Mouse (Mus musculus): ENCODE data around the gene Psmd9. TPM values are rescaled to one million over a fixed set of nuclear protein-coding genes. Genes with fewer than 3 reads are reported as not detected.

Gene Psmd9
- 27.4 and 27.9 TPM in 2 replicates for polyA plus RNA-seq (2012; rRNA removed; ENCODE audit: low replicate concordance)

GRCm38 (mm10) chr5:123169284-123169683 lies at the start of gene Psmd9:
Gene Psmd9, plus strand, starts transcription at chr5:123169413.

GRCm38 (mm10) chr5:123132308-123133071 lies 36.7 kb upstream of the Psmd9 start, which contains the start of gene Rhof:
Gene Rhof, minus strand, starts transcription at chr5:123132692.

GRCm38 (mm10) chr5:123142161-123143157 lies 26.8 kb upstream of the Psmd9 start, which contains the start of gene Setd1b:
Gene Setd1b, plus strand, starts transcription at chr5:123142193.

GRCm38 (mm10) chr5:123182651-123183050 lies 13.4 kb downstream of the Psmd9 start, which contains the start of gene Hpd:
Gene Hpd, minus strand, starts transcription at chr5:123182727.

GRCm38 (mm10) chr5:123251834-123252233 lies 82.6 kb downstream of the Psmd9 start, which contains the start of gene Wdr66:
Gene Wdr66, plus strand, starts transcription at chr5:123252102.

Other genes starting within 250 kb of the Psmd9 start
- gene Kdm2b, start 179.6 kb upstream of the Psmd9 start, polyA plus RNA-seq (2012; rRNA removed; ENCODE audit: low replicate concordance), result 13.0 and 29.4 TPM in 2 replicates
- gene Orai1, start 154.3 kb upstream of the Psmd9 start, polyA plus RNA-seq (2012; rRNA removed; ENCODE audit: low replicate concordance), result 43.5 and 54.0 TPM in 2 replicates
- not detected in 2 replicates for gene Morn3, start 122.4 kb upstream of the Psmd9 start, polyA plus RNA-seq (2012; rRNA removed; ENCODE audit: low replicate concordance)
- gene Tmem120b, start 101.0 kb upstream of the Psmd9 start, polyA plus RNA-seq (2012; rRNA removed; ENCODE audit: low replicate concordance), result 63.7 and 157 TPM in 2 replicates
- 2.7 and 6.3 TPM in 2 replicates for gene Rhof, start 36.7 kb upstream of the Psmd9 start, polyA plus RNA-seq (2012; rRNA removed; ENCODE audit: low replicate concordance)
- gene Setd1b, start 27.2 kb upstream of the Psmd9 start, polyA plus RNA-seq (2012; rRNA removed; ENCODE audit: low replicate concordance), result 4.7 and 12.2 TPM in 2 replicates
- gene Hpd, start 13.3 kb downstream of the Psmd9 start, polyA plus RNA-seq (2012; rRNA removed; ENCODE audit: low replicate concordance), result 1.7 and 2.7 TPM in 2 replicates
- 5.3 and 8.8 TPM in 2 replicates for gene Wdr66, start 82.7 kb downstream of the Psmd9 start, polyA plus RNA-seq (2012; rRNA removed; ENCODE audit: low replicate concordance)
- gene Bcl7a, start 174.4 kb downstream of the Psmd9 start, polyA plus RNA-seq (2012; rRNA removed; ENCODE audit: low replicate concordance), result 5.0 and 12.0 TPM in 2 replicates
- 38.0 and 62.7 TPM in 2 replicates for gene Mlxip, start 225.4 kb downstream of the Psmd9 start, polyA plus RNA-seq (2012; rRNA removed; ENCODE audit: low replicate concordance)